Mouse (Mus musculus) forebrain, embryonic 12.5 days (tissue): Measurements from ENCODE around the gene Cadps2. TPM values are rescaled to one million over a fixed set of nuclear protein-coding genes. Genes with fewer than 3 reads are reported as not detected.

Source experiments
- ATAC-seq: fragments of 200-750 bp; cut with Nextera tagmentation; 2 replicates; pipeline ENCODE4 v1.8.0; 2017; ENCODE audit warnings: moderate TSS enrichment; ENCODE audit not compliant: low FRiP score
- H3K27ac ChIP-seq: fragments of 300-500 bp; sonication (generic); 2 replicates; pipeline ENCODE4 v1.5.1; 2016; ENCODE audit warnings: mild to moderate bottlenecking
- H3K27me3 ChIP-seq: fragments of 300-500 bp; sonication (generic); 2 replicates; pipeline ENCODE4 v1.6.1; 2016; ENCODE audit warnings: mild to moderate bottlenecking
- H3K36me3 ChIP-seq: fragments of 300-500 bp; sonication (generic); replicated peaks from 2 replicates; pipeline ENCODE4 v1.6.1; 2016; ENCODE audit warnings: mild to moderate bottlenecking
- H3K4me1 ChIP-seq: fragments of 300-500 bp; sonication (generic); 2 replicates; pipeline ENCODE4 v1.6.1; 2016
- H3K4me2 ChIP-seq: fragments of 300-500 bp; sonication (generic); 2 replicates; pipeline ENCODE4 v1.6.1; 2016; ENCODE audit warnings: mild to moderate bottlenecking, moderate library complexity
- H3K4me3 ChIP-seq: fragments of 300-500 bp; sonication (generic); replicated peaks from 2 replicates; pipeline ENCODE4 v1.5.1; 2016; ENCODE audit warnings: mild to moderate bottlenecking
- H3K9ac ChIP-seq: fragments of 300-500 bp; sonication (generic); 2 replicates; pipeline ENCODE4 v1.6.1; 2016; ENCODE audit warnings: mild to moderate bottlenecking
- H3K9me3 ChIP-seq: fragments of 300-500 bp; sonication (generic); 2 replicates; pipeline ENCODE4 v1.6.1; 2016
- WGBS: fragments of 180-500 bp; shearing (Covaris S2); methylation state at CpG from one replicate; pipeline ENCODE4 v1.1.7; 2016; 5-methylcytosine and 5-hydroxymethylcytosine counted together
- polyA plus RNA-seq: library from polyadenylated mRNA; unstranded; fragments of >200 nt; fragmentation: Nextera tagmentation; extraction: Ambion mirVana; gene quantifications from 2 replicates; pipeline ENCODE4 v1.2.1, GENCODE M21; 2016

Gene Cadps2
- polyA plus RNA-seq, 1 experiment from 2014 or later: 4.0 TPM

- ATAC-seq: peak; percentile 33
- under 1% methylated on average over 61 of the region's 61 CpGs for WGBS
- H3K27me3 ChIP-seq: peaks cover 57% of the 10 kb centered on the region
- peak overlapping the region; percentile 87 for H3K27ac ChIP-seq
- no peaks in the 10 kb centered on the region for H3K9me3 ChIP-seq
- H3K4me3 ChIP-seq: peak overlapping the region; percentile 62
- H3K4me1 ChIP-seq: peaks cover 34% of the 10 kb centered on the region
- H3K9ac ChIP-seq: peak overlapping the region; percentile 76
- no peaks in the 10 kb centered on the region for H3K36me3 ChIP-seq
- H3K4me2 ChIP-seq: peak overlapping the region; percentile 74
These were observed 591.5 kb downstream of the Cadps2 start for GRCm38 (mm10) chr6:23247512-23248312.

GRCm38 (mm10) chr6:23246790-23247511 is 592.3 kb downstream of the Cadps2 start:
- peak overlapping the region; percentile 87 for H3K27ac ChIP-seq
- peak overlapping the region; percentile 62 for H3K4me3 ChIP-seq
- H3K4me1 ChIP-seq: peaks cover 34% of the 10 kb centered on the region
- peak overlapping the region; percentile 74 for H3K4me2 ChIP-seq
- H3K27me3 ChIP-seq: peaks cover 57% of the 10 kb centered on the region
- WGBS: 2% methylated on average over 23 of the region's 23 CpGs
- H3K9me3 ChIP-seq: no peaks in the 10 kb centered on the region
- no peaks in the 10 kb centered on the region for H3K36me3 ChIP-seq
- no peak for ATAC-seq
- H3K9ac ChIP-seq: peak overlapping the region; percentile 76

- Histone ChIP-seq H3K4me2 (peak overlapping the region; percentile 74), H3K4me3 (peak overlapping the region; percentile 62)
These were observed 593.0 kb downstream of the Cadps2 start for GRCm38 (mm10) chr6:23246061-23246789.

GRCm38 (mm10) chr6:23245545-23246011 is 593.6 kb downstream of the Cadps2 start:
- Histone ChIP-seq H3K36me3 (no peaks in the 10 kb centered on the region), H3K4me1 (peaks cover 34% of the 10 kb centered on the region), H3K27me3 (peaks cover 68% of the 10 kb centered on the region), H3K4me3 (peak overlapping the region; percentile 62), H3K27ac (peak overlapping the region; percentile 74; the same call in 1 of the 2 replicates), H3K9me3 (no peaks in the 10 kb centered on the region), H3K4me2 (peak overlapping the region; percentile 74), H3K9ac (peak overlapping the region; percentile 76)
- 3% methylated on average over 23 of the region's 23 CpGs for WGBS
- ATAC-seq: no peak

More at GRCm38 (mm10) chr6:23246061-23246789, 593.0 kb downstream of the Cadps2 start:
- no peak for ATAC-seq
- Histone ChIP-seq H3K9ac (peak overlapping the region; percentile 76), H3K27ac (peak overlapping the region; percentile 87), H3K4me1 (peaks cover 34% of the 10 kb centered on the region), H3K9me3 (no peaks in the 10 kb centered on the region), H3K36me3 (no peaks in the 10 kb centered on the region), H3K27me3 (peaks cover 63% of the 10 kb centered on the region)
- 3% methylated on average over 17 of the region's 17 CpGs for WGBS

- Histone ChIP-seq H3K4me3 (peak overlapping the region; percentile 62), H3K27ac (peak overlapping the region; percentile 74; the same call in 1 of the 2 replicates), H3K36me3 (no peaks in the 10 kb centered on the region), H3K27me3 (peaks cover 67% of the 10 kb centered on the region), H3K9ac (peak overlapping the region; percentile 76), H3K4me1 (peaks cover 32% of the 10 kb centered on the region), H3K4me2 (peak overlapping the region; percentile 74), H3K9me3 (no peaks in the 10 kb centered on the region)
- ATAC-seq: no peak
- WGBS: 10% methylated on average over 9 of the region's 9 CpGs
These were observed 594.1 kb downstream of the Cadps2 start for GRCm38 (mm10) chr6:23245121-23245520.

GRCm38 (mm10) chr6:23243821-23244760 is 595.1 kb downstream of the Cadps2 start:
- H3K4me2 ChIP-seq: peak overlapping the region; percentile 40
- peaks cover 27% of the 10 kb centered on the region for H3K4me1 ChIP-seq
- no peaks in the 10 kb centered on the region for H3K36me3 ChIP-seq
- peak overlapping the region; percentile 39; the same call in 1 of the 2 replicates for H3K27ac ChIP-seq
- peaks cover 66% of the 10 kb centered on the region for H3K27me3 ChIP-seq
- H3K4me3 ChIP-seq: peak overlapping the region; percentile 18; the same call in 1 of the 2 replicates
- H3K9ac ChIP-seq: 0 out of 2 replicates have a peak overlapping the region, but pooled peaks have one; percentile 29
- H3K9me3 ChIP-seq: no peaks in the 10 kb centered on the region
- peak; percentile 61; the same call in 1 of the 2 replicates for ATAC-seq
- WGBS: 4% methylated on average over 15 of the region's 15 CpGs

Other genes starting within 250 kb of the Cadps2 start
- not detected in 2 replicates for gene Rnf133, start 189.1 kb downstream of the Cadps2 start, polyA plus RNA-seq
- not detected in 2 replicates for gene Rnf148, start 184.3 kb downstream of the Cadps2 start, polyA plus RNA-seq
- gene Tas2r118, start 130.6 kb upstream of the Cadps2 start, polyA plus RNA-seq: not detected in 2 replicates